Mouse (Mus musculus) liver, embryonic 14.5 days (tissue): Measurements from ENCODE around the gene Wnt6.

ENCODE experiments used
- CTCF ChIP-seq: IDR thresholded peaks from 2 replicates; pipeline ENCODE4 v1.5.1; 2016; ENCODE audit warnings: antibody characterized with exemption, low read depth, control low read depth
- EP300 ChIP-seq: IDR thresholded peaks from 2 replicates; pipeline ENCODE4 v1.6.1; 2016; ENCODE audit warnings: antibody characterized with exemption, low read depth

DNA sequence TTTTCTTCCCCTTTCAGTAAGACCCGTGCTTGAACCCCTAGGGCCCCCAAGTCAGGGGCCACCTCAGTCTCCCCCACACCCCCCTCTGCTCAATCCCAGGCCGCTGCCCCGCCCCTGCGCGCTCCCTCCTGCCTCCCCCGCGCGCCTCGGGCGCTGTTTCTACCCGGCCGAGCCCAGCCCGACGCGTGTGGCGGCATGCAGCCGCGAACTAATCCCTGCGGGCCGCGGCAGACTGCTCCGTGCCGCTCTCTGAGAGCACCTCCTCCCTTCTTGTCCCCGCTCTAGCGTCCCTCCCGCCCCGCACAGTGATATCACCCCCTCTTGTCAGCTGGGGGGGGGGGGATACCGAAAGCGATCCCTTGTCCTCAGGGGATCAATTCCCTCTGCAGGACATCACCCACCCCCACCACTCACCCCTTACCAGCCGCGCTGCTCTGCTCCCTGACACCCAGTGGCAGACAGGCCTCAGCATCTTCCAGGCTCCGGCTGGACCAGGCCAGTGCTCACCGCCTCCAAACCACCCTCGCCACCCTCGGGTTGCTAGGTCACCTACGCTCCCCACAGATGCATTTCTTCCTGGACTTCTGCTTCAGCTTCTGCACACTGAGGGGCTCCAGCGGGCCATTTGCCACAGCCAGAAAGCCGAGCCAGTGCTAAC, 22.9 kb downstream of the Wnt6 start:
- TF ChIP-seq CTCF (no peak), EP300 (no peak)
